Mouse (Mus musculus) embryo, embryonic 9.5 days (tissue): ENCODE data around the gene Nptx1.

Experiments used
- DNase-seq: peaks from one replicate; pipeline ENCODE4 v3.0.0-alpha.2; 2017; ENCODE audit errors: extremely low spot score

Nptx1 gene

DNA sequence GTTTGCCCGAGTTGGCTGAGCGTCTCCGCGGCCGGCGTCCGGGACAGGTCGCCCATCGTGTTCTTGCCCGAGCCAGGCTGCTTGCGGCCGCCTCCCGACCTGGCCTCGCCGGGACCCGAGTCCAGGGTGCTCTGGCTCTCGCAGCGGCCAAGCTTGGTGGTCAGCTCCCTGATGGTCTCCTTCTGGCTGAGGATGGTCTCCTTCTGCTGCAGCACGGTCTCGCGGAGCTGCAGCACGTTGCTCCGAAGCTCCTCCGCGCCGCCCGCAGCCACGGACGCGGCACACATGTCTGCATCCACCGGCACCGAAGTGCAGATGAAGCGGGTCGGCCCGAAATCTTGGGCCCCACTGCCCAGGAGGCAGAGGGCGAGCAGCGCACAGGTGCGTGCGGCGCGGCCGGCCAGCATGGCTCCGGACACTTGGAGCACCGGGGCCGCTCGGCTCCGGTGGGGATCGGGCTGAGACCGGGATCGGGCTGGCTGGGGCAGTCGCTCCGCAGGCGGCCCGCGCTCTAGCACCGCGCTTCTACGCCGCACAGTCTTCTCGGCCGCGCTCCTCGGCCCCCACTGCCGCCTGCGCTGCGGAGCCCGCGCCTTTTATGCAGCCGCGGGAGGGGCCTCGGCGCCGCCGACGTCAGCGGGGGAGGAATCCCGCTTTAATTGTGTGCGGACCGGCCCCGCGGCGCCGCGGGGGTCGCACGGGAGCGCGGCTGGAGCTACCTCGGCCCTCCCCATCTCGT lies at the start of gene Nptx1:
Nptx1 (minus strand) TSS at position 571 of the 739 bp plus-strand sequence.
- DNase-seq = peak; percentile 53

DNA sequence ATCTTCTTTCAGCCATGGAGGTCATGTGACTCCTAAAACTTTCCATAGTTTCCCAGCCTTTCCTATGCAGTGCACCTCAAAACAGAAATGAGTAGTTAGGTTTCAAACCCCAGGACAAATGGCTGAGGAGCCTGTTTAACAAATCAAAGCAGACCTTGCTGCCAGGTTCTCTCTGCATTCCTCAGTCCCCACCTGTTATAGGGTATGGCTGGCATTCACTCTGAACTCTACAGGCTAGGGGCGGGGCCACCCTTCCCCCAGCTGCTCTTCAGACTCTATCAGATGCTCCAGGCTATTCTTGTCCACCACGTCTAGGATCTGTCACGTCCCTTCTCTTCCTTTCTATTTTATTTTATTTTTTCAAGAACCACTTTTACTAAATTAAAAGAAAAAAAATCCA lies 46.4 kb upstream of the Nptx1 start:
- DNase-seq = no peak

DNA sequence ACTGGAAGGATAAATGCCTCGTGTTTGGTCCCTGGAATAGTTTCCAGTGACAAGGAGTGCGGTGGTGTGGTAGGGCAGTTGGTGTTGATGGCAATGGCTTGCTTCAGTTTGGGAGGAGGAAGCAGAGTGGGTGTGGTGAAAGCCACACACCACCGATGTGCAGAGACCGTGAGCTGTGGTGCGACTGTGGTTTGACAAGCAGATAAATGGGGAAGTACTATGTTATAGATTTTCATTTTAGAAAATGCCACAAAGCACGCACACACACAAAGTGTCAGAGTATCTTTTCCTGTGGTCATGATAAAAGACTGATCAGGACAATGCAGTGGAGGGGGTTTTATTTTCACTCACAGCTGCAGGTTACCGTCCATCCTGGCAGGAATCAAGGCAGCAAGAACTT lies 41.7 kb upstream of the Nptx1 start:
- no peak for DNase-seq

DNA sequence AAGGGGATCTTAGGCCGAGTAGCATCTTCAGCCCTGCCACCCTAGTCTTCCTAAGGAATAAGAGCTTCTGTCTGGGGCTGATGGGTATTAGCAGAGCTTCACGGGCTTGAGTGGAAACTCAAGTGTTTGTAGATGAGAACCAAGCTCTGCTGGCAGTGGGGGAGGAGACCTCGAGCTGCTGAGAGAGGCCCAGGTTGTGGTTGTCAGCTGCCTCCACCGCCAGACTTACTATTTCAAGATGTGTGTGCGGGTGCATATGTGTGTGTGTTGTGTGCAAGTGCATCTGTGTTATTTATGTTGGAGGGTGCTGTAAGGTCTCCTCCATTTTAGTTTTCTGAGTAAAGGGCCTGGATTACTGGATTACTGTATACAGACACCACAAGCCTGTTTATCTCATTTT lies 39.6 kb upstream of the Nptx1 start:
- no peak for DNase-seq

DNA sequence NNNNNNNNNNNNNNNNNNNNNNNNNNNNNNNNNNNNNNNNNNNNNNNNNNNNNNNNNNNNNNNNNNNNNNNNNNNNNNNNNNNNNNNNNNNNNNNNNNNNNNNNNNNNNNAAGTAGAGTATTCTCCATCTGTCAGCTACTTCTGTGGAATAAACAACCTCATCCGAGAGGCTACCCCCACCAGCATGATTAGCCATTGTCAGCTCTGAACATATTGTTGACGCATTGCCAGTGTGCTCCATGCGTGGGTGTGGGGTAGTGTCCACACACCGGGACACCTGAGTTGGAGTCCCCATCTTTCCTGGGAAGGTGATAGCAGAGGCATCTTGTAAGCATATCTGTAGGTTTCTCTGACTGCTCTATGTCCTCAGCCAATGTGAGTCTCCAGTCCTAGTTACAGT lies 39.0 kb upstream of the Nptx1 start:
- no peak for DNase-seq

DNA sequence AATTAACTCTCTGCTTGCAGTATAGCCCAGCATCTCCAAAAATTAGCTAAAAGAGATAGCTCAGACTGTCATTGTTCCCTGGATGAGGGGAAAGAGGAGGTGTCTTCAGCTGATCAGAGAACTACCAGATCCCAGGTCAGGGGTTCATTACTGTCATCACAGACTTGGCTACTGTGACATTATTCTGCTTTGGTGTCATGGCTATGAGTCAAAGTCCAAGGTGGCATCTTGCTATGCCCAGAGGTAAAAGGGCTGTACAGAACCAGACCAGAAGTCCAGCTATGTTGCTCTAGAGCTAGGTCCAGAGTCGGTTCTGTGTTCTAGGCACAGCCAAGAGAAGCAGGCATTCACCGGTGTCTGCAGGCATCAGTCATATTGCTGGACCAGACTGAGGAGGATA lies 30.2 kb upstream of the Nptx1 start:
- no peak for DNase-seq

DNA sequence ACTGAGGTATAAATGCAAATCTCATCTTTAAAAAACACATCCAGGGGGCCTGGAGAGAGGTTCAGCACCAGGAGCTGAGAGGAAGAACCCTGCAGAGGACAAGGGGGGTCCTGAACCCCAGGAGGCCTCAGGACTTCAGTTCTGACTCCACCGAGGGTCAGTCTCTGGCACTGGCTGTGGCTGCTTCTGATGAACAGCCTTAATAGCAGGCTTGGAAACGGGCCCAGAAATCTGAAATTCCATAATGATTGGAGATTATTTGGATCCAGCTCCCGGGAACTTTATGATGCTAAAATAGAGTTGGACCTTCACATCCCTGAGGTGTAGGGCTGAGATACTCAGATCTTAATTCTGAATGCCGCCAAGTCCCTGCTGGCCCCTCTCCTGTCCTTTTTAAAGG lies 29.3 kb upstream of the Nptx1 start:
- DNase-seq = no peak

DNA sequence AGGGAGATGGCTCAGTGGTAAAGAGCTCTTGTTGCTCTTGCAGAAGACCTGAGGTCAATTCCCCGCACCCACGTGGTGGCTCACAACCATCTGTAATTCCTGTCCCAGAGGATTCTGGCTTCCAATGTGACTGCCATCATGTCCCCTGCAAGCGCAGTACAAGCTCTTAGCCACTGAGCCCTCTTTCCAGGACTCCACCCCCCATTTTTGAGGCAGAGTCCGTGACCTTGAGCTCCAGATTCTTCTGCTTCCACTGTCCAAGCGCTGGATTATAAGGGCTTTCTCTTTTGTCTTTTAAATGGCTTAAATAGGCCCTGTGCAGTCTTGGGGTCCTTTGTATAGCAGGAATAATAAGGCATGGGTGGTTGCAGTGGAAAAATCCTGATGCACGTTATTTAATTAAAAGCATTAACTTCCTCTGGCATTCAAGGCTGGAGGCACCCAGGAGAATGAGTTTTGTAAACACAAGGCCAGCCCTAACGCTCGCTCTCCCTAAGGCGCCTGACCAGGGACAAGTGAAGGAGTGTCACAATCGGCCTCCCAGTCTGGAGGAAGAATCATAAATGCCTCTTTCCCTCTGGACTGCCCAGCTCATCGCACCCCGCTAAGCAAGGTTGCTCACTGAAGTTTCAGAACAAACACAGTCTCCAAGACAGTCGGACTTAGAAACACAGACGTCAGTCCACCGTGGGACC lies 24.9 kb upstream of the Nptx1 start:
- DNase-seq = no peak

DNA sequence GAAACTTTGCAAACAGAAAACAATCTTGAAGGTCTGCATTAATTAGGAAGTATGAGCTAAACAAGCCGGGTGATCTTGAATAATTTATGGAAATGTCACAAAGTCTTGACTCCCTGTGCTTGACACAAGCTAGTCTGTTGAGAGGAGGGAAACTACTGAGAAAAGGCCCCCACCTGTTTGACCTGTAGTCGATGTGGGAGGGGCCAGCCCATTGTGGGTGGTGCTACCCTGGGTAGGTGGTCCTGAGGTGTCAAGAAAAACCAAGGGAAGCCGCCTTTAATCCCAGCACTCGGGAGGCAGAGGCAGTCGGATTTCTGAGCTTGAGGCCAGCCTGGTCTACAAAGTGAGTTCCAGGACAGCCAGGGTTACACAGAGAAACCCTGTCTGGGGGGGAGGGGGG lies 18.6 kb upstream of the Nptx1 start:
- no peak for DNase-seq

DNA sequence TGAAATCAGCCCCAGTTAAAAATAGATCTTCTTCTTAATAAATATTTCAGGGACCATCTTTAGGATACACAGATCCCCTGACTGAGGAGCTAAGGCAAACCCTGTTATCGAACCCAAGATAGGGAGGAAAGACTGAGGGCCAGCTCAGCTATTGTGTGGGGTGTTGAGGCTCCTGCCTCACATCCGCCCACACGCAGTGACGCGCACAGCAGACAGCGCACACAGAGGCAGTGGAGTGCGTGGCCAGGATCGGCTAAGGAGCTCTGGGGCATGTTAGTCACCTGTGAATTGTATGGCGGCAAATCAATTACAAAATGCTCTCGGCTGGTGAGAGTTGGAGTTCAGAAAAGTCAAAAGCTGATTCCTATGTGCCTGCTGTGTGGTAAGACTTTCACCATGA lies 18.1 kb upstream of the Nptx1 start:
- no peak for DNase-seq

DNA sequence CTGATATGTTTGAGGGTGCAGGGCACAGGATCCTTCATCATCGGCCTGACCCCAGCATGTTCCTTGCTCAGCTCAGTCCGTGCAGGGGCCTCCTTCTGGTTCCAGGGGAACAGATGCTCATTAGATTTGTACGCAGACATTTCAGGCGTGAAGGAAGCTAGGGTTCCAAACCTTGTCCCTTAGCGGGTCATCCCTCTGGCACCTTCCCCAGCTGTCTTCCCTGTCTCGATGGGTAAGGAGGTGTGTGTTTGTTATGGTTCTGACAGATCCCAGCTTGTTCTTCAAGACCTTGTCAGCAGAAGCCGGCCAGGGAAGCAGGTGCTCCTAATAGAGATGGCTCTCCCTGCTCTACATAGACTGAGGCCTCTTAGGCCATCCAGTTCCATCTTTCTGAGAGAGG lies 17.5 kb upstream of the Nptx1 start:
- no peak for DNase-seq

DNA sequence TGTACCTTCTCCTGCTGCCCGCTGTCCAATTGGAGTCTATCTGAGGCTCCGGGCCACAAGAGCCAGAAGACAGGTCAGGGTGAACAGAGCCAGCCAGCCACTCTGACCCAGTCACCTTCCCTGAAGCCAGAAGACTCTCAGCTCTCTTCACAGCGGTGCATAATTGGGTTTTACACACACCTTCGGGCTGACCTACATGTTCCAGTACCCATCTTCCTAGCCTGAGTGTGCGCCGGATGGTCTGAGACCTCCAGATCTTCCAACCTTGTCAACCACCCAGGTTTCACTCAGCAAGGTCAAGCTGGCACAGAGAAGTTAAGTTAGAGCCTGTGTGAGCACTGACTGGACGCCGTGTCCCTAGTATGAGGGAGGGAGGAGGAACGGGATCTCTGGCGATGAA lies 16.8 kb upstream of the Nptx1 start:
- DNase-seq = no peak

DNA sequence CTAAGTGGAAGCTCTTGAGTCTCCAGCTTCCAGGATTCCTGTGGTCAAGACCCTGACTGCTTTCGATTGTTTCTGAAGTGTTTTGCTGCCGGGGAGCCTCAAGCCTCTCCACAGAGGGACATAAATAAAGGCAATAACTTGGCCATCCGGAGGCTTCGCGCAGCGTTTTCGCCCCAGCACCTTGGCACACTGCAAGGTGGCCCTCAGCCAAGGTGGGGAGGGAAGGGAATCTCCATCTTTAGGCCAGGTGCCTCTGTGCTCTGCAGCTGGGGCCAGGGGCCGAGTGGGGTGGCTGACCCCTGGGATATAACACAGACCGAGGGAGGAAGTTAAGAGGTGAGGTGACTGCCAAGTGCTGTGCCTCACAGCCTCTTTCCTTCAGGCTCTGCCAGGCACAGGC lies 15.6 kb upstream of the Nptx1 start:
- DNase-seq = no peak

DNA sequence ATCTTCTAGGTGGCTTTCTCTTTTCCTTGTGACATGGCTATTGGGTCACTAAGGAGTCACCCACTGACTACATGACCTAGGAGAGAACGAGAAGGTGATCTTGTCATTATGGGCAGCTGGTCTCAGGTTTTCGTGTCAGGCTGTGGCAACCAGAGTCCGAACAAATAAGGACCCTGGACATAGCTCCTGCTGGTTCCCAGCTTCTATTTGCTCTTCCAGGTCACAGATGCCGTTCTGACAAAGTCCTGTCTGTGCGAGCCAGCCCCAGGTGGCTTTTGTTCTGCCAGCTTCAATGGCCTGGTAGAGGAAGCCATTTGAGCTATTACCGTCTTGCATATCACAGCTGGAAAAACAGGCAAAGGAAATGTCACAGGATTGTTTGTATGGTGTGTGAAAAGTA lies 14.7 kb upstream of the Nptx1 start:
- no peak for DNase-seq

DNA sequence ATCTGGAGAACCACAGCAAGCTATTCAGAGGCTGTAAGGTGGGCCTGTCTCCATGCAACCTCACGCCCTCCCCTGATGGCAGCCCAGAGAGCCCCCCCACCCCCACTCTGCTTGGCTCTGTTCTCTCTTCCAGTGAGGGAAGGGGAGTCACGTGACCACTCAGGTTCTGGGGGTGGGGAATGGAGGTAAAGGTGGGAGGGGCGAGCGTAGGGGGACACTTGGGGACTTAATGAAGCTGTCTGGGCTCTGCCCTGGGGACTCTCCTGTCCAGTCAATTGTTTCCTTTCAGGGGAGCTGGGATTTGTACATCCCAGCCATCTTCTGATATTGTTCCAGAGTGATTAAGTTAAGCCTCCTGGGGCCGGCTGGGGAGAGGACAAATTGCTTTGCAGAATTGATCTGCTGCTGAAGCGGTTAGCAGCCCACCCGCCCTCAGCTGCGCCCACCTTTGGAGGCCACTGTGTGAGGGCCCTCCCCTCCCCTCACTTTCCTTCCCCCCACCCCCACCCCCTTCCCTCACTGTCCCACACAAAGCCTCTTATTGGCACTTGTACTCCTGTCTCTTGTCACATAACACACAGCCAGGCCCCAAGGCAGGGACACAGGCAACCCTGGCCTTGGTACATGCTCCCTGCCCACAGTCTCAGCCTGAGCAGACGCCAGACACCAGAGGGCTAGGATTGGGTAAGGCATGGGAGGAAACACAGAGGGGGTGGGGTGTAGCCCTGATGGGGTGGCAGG lies 11.5 kb upstream of the Nptx1 start:
- peak; percentile 61 for DNase-seq

DNA sequence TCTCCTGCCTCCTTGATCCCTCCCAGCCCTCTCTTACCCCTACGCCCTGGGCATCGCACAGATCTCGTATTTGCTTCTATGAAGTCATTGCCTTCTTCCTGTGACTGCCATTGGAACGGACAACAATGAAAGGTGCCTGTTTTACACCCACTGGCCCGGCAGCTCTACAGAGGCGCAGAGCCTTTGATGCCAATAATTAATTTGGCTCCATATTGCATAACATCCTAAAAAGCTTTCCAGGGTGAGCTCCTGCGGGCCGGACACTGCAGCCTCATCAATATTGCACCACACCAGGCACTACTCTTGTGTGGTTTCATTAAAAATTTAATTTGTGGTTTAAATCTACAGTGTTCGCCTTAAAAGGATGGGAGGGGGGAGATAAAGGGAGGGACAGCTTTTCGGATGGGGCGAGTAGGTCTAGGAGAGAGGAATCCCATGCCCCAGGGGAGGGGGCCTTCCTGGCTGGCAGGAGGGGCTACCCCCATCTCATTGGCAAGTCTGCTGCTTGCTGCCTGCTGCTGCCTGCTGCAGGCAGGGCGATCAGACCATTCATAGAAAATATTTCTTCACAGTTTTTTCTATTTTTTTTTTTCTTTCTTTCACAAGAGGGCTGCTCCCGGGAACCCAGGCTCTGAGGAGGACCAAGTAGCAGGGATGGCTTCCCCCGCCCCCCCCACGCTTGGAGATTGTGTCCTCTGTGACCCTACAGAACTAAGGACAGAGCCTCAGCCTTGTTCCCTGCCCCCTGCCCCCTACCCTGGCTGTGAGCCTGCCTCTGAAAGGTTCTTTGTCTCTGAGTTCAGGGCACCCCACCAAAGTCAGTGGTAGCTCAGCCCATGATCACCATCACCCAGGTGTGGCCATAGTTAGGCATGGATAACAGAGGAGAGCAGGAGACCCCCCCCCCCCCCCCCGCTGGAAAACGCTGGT lies 10.7 kb upstream of the Nptx1 start:
- no peak for DNase-seq

DNA sequence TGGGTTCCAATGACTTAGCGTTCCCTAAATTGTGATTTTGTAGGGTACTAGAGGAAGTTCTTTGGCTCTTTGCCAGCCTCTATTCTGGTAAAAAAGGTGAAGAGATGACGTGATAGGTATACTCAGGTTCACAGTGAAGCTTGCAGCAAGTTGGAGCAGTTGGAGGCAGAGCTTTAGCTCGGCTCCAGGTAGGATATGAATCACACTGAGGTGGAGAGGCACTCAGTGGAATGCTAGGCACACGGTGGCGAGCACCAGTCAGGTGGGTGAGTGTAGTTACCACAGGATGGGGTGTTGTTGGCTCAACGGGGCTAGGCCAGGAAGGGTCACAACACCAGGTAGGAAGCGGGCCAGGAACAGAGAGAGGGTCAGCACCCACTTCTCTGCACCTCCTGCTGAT lies 7.6 kb upstream of the Nptx1 start:
- DNase-seq = no peak

DNA sequence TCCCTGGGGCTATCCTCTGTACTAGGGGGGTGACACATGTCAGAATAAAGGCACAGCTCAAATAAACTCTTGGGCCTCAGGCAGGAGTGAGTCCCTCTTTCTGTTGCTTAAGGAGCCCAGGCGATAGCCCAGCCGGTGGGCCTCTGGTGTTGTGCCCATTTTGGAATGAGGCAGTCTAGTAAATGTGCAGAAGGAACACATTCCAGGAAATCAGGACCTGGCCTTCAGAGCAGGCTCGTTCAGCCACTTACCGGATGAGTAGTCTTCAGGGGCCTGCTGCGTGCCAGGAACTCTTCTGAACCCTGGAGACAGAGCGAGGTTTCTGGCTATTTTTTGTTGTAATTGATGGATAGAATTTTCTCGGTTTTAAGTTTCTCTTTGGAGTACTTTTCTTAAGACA lies 7.2 kb upstream of the Nptx1 start:
- no peak for DNase-seq

DNA sequence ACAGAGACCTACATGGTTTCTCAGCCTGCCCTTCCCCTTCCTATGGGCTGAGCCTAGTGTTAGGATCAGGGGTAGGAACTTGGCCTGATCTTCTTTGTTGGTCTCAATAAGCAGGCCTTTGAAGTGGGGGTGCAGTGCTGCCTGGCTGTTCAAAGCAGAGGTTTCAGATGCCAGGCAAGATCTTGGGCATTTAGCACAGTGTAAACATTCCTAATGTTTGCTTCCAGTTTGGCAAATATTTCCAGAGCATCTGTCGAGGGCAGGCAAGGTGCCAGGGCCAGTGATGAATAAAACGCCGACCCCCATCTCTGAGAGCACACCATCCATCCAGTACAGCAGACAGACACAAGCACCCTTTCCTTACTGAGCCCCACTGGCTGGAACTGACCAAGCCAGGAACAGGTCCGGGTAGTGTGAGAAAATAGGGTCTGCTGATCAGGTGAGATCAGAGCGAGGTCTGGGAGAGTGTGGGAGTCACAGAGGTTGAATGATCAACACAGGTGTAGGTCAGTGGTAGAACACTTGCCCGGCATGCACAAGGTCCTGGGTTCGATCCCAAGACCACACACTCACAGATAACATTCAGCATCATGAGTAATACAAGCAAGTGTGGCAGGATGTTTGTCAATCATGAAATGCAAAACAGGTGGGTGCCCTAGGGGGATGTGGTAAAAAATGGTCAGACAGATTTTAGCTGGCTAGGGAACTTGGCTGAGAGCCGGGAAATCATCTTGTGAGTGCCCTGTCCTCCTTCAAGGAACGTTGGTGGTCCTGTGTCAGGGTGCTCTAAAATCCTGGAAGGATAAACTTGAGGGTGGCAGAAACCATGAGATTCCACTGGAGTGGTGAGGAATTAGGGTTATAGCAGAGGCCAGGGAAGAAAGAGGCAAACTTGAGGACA lies 5.6 kb upstream of the Nptx1 start:
- DNase-seq = no peak

DNA sequence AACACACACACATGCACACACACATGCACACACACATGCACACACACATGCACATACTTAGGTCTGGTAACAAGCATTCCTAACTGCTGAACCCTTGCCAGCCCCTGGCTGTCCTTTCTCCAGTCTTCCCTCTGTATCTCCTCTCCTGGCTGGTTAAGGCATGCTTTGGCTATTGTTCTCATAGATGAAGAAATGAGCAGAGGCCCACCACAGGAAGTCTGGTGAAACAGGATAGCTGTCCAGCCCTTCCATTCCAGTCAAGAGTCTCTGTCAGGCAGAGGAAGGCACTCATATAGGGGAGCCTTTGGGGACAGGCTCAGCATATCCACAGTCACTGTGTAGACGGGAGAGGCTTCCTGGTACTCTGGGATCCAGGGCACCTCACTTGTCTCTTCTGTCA lies 4.7 kb upstream of the Nptx1 start:
- DNase-seq = no peak

DNA sequence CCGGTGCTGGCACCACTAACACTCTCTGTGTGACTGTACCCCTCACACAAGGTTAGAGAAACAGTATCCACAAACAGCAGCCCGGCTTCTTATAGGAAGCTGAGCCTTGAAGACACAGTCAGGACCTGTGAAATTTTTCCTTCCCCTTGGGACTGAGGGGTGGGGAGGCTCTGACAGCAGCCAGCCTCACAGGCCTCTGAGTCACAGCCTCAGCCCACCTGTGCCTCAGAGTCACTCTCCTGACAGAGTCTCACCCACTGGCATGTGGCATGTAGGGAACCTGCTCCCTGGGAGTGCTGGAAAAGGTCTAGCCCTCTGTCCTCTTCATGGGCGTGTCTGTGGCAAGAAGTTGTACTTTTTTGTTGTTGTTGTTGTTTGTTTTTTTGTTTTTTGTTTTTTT lies 3.9 kb upstream of the Nptx1 start:
- DNase-seq = no peak
